Mouse (Mus musculus): ENCODE measurements around the gene Dnm3.

Gene Dnm3

DNA sequence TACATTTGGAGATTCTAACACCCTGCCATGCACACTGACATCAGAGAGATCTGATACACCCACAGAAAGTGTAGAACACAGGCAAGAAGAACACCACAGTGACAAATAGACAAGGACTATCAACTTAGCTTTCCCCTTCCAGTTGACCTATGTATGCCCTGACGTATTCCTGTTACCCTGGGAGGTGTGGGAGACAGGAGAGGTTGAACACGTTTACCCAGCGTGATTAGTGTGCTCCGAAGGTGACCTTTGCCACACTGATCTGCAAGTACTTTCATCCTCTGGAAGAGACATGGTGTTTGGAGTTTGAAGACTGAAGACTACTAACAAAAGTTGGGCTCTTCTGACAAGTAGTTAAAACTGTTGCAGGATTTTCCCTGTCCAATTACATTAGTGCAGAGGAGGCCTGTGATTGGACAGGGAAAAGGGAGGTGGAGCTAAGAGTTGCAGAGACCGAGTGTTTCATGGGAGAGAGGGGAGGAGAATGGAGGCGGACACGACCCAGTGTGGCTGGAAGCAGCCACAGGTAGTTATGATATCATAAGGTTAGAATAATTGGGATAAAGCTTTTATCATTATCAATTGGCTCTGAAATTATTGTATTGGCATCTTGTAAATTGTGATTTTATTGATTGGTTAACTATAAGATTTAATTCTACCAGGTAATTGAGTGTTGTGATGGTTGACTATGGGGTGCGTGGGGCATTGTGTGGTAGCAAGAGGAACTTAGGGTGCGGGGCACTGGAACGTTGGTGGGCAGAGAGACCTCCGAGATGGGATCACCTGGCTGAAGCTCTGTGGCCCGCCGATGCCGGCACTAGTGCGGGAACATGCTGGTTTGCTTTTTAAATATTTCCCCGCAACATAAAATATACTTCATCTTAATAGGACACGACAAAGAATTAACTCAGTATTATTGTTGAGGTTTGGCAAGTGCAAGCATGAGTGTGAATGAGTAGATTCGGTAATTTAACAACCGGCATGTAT lies 519.6 kb downstream of the Dnm3 start:
- no peak for DNase-seq (ENCODE audit: low read depth, low spot score)

DNA sequence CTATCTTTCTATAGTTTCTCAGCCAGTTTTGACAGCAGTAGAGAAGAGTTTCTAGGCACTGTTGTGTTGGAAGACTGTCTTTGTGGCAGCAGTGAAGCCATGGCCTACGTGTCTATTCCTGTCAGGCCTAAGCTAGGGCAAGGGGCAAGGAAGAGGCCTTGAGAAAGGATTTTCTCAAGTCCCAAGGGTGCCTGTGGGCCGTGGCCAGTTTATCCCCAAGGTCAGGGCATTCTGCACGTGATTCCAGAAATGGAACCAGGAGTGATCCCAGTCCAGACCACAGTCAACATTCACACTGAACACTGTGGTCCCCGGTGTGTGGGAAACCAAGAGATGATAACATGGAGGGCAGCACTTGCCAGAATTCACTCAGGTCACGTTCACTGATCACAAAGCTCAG lies 522.0 kb downstream of the Dnm3 start:
- no peak for DNase-seq (ENCODE audit: low read depth, low spot score)

- DNase-seq (ENCODE audit: low read depth, low spot score), result no peak
These were observed 525.2 kb downstream of the Dnm3 start for GRCm38 (mm10) chr1:161952599-161952998.

- DNase-seq (ENCODE audit: low read depth, low spot score), result no peak
These were observed 526.6 kb downstream of the Dnm3 start for GRCm38 (mm10) chr1:161951009-161951779.

GRCm38 (mm10) chr1:161942082-161942481 lies 535.8 kb downstream of the Dnm3 start:
- no peak for DNase-seq (ENCODE audit: low read depth, low spot score)
